Mouse (Mus musculus) spleen, postnatal 10 days (tissue): ENCODE measurements around the gene Spin1.

ENCODE experiments used
- DNase-seq, 2 experiments: peaks; one replicate each; pipeline ENCODE4 v3.0.0; 2021 to 2022; ENCODE audit warnings: low spot score in 2 of 2

The Spin1 gene

DNA sequence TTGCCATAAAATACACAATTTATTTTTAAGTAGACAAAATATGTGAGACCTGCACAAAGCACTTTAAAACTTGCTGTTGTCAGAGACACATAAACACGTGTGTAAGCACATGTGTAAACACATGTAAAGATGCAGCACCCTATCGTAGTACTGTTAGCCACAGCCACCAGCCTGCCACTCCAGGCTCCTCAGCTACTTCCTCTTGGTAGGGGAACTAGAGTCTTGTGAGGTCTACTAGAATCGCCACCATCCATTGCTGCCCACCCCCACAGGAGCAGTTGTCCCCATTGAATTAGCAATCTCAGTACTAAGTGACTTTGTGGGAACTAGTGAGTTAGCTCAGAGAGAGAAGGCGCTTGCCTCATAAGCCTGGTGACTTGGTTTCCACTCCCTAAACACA is 35.6 kb downstream of the Spin1 start:
- no peak for DNase-seq

- DNase-seq = no peak
These were observed 36.5 kb downstream of the Spin1 start for GRCm38 (mm10) chr13:51136996-51137701.

GRCm38 (mm10) chr13:51137702-51138031 is 37.0 kb downstream of the Spin1 start:
- DNase-seq = no peak

GRCm38 (mm10) chr13:51147106-51147505 is 46.4 kb downstream of the Spin1 start:
- no peak for DNase-seq

GRCm38 (mm10) chr13:51152966-51153669 is 52.4 kb downstream of the Spin1 start:
- no peak for DNase-seq

- DNase-seq = no peak
These were observed 53.0 kb downstream of the Spin1 start for GRCm38 (mm10) chr13:51153670-51154030.

DNA sequence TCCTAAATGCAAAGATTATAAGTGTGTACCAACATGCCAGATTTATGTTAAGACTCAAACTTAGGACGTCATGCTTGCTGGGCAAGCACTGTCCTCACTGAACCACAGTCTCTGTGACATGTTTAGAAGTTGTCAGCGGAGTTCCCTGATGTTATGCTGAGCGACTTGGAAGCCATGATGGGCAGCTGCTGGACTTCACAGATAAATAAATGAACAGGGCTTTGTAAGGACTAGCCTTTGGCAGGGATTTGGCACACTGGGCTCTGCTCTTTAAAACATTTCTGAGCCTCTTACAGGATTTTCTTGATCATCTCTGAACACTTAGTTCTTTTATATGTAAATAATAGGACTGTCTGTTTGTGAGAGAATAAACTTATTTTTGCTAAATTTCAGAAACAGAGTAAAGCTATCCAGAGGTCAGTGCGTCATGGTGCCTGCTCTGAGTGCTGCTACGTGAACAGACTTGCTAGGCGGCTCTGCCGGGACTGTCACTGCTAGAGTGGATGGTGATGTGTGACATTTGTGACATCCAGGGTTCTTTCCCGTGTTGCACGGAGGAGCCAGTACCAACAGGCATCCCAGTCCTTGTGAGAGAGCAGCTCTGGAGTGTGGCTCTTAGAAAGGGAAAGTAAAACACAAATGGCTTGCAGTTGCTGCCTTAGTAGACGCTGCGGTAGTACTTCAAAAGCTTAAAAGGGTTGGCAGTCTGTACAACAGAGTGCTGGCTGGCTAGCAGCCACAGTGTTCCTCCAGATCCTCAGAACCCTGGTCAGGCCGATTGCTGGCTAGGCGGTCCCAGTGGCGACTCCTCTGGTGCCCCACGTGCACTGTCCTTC is 54.7 kb downstream of the Spin1 start:
- no peak for DNase-seq

DNA sequence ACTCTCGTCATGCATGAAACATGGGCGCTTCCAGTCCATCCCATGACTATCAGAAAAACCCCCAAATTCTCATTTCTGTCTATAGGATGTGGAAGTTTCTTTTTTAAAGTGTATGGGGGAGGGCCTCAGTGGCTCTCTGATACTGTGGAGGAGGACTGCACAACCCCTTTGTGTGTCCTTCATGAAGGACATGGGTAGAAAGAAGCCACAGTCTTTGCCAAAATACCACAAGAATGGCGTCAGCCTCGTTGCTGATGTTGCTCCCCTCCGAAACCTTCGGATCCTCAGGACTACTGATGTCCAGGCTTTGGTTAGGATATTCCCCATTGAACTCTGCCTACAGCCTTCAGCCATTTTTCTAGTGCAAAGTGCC is 55.3 kb downstream of the Spin1 start:
- DNase-seq = no peak

GRCm38 (mm10) chr13:51157291-51157690 is 56.6 kb downstream of the Spin1 start:
- DNase-seq = no peak

GRCm38 (mm10) chr13:51161672-51162071 is 61.0 kb downstream of the Spin1 start:
- peak in 1 of 2 experiments; percentile 6 for DNase-seq

- DNase-seq = no peak
These were observed 61.6 kb downstream of the Spin1 start for GRCm38 (mm10) chr13:51162246-51162645.

- DNase-seq = no peak
These were observed 66.0 kb downstream of the Spin1 start for GRCm38 (mm10) chr13:51166711-51167110.

- no peak for DNase-seq
These were observed 69.5 kb downstream of the Spin1 start for GRCm38 (mm10) chr13:51170215-51170614.

DNA sequence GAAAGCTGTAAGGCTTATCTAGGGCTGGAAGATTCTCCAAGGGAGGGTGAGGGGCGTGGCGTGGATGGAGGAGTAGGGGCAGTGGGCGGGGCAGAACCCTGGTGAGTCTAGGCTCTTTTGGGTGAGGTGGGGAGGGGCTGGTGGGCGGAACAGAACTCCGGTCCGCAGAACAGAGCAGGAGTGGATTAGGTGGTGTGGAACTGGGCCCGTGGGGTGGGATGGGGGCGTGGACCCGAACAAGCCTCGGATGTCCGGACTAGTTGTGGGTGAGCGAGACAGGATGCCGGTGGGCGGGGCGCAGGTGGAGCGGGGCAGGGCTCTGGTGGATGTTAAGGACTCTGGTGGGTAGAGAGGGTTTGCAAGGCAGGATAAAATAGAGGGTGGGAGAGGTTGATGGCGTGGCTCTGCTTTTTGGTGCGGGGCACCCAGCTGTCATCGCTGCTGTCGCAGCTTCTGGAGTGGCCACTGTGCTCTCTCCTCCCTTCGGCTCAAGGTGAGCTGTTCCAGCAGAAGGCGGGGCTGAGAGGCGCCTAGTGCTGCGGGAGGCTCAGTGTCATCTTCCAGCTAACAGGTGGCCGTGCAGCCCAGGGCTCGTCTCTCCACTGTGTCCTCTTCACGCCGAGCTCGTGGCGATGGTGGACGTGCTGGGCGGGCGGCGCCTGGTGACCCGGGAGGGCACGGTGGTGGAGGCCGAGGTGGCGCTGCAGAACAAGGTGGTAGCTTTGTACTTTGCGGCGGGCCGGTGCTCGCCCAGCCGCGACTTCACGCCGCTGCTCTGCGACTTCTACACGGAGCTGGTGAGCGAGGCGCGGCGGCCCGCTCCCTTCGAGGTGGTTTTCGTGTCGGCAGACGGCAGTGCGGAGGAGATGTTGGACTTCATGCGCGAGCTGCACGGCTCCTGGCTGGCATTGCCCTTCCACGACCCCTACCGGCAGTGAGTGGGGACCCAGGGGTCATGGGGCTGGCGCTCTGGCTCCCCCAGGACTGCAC is 70.3 kb downstream of the Spin1 start, which contains the start of gene Nxnl2:
Gene Nxnl2 (plus strand): TSS at position 332 of the 990 bp plus-strand sequence.
- DNase-seq = peak; percentile 26 to 70

DNA sequence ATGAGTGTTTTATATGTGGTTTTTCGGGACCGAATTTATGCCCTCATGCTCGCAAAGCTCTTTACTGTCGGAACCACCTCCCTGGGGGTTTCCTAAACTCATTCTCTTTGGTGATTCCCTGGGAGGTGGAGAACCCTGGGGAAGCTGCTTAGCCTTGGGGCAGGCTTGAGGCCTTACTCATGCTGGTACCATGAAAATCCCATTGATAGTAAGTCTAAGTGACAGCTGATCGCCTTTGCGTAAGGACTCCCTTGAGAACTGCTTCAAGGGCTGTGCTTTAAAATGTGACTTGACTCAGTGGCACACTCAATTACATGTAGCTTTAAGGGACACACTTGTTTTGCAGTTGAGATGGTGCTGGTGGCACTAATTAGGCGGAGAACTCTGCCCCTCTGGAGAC is 71.9 kb downstream of the Spin1 start:
- DNase-seq = no peak

GRCm38 (mm10) chr13:51178932-51179331 is 78.3 kb downstream of the Spin1 start:
- DNase-seq = no peak

DNA sequence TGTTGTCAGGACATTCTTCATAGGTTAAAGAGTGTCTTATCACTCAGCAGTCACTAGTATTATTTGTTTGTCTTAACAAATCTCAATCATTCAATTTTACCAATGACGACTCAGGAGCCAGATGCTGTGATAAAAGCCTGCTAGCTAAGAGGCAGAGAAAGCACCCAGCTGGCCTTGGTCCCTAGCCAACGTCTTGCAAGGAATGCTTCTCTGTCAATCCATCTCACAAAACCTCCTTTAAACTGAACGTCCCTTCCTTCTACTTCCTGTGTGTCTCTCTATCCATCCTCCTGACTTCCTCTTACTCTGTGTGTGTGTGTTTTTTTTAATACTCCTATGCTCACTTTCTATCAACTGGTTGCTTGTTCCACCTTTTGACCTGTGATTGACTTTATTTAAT is 78.7 kb downstream of the Spin1 start:
- no peak for DNase-seq

- no peak for DNase-seq
These were observed 81.6 kb downstream of the Spin1 start for GRCm38 (mm10) chr13:51182236-51182635.

DNA sequence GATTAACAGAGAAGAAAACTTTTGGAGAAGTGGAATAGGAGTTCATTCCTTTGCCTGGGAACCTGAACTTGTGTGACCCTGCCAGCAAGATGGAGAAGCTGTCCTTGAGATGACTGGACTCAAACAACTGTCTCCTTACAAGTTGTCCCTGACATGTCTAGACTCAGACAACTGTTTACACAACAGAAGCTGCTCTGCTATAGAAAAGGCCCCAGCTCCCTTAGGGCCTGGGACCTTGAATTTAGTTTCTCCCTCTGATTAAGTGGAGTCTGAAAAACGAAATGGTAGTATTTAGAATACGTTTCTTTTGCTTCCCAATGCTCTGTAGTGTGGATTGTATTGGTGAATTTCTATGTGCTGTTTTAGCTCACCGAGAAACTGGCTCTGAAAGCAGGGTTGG is 84.2 kb downstream of the Spin1 start:
- no peak for DNase-seq

DNA sequence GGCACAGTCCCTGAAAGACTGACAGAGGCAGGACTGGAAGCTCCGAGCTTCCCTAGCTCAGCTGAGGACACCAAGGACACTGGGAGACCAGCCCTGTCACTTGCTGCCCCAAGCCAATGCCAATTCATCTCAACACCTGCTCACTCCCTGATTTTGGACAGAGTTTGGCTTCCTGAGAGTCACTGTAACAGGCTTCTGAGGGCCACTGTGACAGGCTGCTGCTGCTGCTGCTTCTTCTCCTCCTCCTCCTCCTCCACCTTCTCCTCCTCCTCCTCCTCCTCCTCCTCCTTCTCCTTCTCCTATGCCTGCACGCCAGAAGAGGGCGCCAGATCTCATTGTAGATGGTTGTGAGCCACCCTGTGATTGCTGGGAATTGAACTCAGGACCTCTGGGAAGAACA is 89.7 kb downstream of the Spin1 start:
- DNase-seq = no peak

DNA sequence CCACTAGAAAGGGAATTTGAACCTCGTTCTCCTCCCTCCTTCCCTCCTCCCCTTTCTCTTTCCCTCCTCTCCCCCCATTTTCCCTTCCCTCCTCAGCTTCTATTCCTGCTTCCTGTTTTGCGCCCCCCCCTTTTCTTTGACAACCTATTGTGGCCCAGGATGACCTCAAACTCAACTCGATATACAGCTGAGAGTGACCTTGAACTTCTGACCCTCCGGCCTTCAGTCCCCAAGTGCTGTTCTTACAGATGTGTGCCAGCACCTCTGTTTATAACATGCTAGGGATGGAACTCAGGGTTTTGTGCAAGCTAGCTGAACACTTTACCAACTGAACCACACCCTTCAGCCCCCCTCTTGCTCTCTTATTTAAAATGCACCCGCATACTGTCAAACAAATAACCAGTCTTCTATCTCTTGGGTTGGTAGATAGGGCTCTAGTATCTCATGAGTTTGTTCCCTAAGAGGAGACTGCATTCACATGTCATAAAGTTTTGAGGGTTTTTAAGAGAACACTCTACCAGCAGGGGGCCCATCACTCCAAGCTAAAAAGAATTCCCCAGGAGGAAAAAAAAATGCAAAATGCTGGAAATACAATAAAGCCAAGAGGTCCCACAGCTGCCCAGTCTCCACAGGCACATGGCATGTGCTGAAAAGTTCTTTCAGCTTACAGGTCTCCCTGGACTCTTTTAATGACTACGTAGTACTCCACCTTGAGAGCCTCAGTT is 90.9 kb downstream of the Spin1 start:
- DNase-seq = no peak
